Mouse (Mus musculus) myocyte (in vitro differentiated cells): ENCODE data around the gene Zc3h10.

Source experiments
- POLR2A ChIP-seq: IDR thresholded peaks from one replicate; pipeline ENCODE4 v1.6.1; 2011; ENCODE audit warnings: low read depth, mild to moderate bottlenecking, control low read depth, moderate library complexity; ENCODE audit not compliant: insufficient read length
- POLR2AphosphoS2 ChIP-seq: IDR thresholded peaks from one replicate; pipeline ENCODE4 v1.6.1; 2011; ENCODE audit warnings: low read depth, control low read depth; ENCODE audit not compliant: insufficient read length

DNA sequence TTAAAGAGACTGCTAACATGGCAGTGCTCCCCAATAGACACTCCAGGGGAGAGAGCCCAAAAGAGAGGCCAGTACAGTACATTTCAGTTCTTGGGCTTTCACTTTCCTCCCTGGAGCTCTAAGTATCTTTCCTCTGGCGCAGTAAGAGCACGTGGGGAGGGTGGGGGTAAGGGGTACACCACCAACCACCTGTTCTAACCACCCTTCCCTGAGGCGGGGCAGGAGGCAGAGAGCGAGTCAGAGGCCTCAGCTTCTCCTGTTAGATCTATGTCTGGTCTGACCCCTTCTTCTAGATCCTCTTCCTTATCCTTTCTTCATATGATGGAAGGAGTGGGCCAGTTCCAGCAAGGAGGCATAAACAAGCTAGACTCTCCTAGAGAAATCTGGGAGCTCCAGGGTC is 39.5 kb upstream of the Zc3h10 start:
- TF ChIP-seq POLR2A = no peak
- no peak for TF ChIP-seq POLR2AphosphoS2
